Comparison of ENCODE assay signal across 9 mouse cellular contexts in the genomic region with DNA sequence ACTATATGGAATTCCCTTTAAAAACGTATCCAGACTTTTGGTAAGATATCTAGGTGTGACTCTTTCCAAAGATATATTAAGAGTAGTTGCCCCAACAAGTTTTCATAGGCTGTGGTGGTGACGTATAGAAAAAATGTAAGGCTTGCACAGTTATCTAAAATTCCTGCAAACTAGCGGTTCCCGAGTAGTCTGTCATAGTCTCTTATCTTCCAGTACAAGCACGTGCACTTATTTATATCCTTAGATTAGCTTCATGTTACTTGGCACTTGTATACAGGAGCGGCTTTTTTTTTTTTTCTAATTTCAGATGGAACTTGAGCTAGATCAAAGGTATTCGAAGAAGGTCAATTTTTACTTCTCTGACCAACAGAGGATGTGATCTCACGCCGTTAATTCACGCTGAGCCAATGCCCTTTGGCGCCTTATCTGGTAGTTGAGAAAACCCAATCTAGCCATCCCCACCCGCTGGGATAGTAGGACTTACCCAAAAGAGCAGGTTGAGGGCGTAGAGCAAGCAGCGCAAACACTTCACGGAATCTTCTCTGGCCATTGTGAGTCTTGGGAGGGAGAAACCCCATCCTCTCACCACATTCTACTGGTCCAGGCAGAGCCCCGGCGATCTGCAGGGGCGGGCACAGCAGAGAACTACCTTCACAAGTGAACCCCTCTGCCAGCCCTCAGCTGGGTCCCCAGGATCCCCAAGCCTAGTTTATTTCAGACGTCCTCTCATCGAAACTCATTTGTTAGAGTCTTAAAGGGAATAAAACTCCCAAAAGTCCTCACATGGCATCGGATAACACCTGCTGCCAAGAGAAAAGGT. TPM values are rescaled to one million over a fixed set of nuclear protein-coding genes. Genes with fewer than 3 reads are reported as not detected.
DNase-seq lines count a peak whose midpoint lies in the region; ATAC-seq and TF ChIP-seq lines count a peak whose summit lies in the region.
"Had no signal": no experiment of that assay in that cellular context is flagged by ENCODE, and none has a peak within 500 bp of the region (broad histone marks: within the 10 kb centered on the region; RNA-seq: fewer than 3 reads in every experiment).

No protein-coding gene starts in this region.

- H3K27me3 ChIP-seq in forebrain, embryonic 10.5 days (ENCODE audit: poor library complexity, severe bottlenecking), result no peaks in the 10 kb centered on the region
- H3K27me3 ChIP-seq in hindbrain, embryonic 15.5 days, result no peaks in the 10 kb centered on the region
- no peaks in the 10 kb centered on the region for H3K27me3 ChIP-seq in liver, embryonic 11.5 days (replicated peaks; ENCODE audit: control insufficient read depth, insufficient read depth, low read length)

- DNase-seq in heart, adult 11 months, result peak; percentile 95
- no peak for DNase-seq in heart, postnatal 25 days (ENCODE audit: low spot score)
- DNase-seq in forebrain, embryonic 10.5 days (ENCODE audit: extremely low spot score, low spot score), result no peak
- DNase-seq in liver, embryonic 11.5 days (ENCODE audit: low spot score), result peak; percentile 58
- DNase-seq in frontal cortex, adult 2 months (ENCODE audit: extremely low spot score in 1 of 2, low spot score in 1 of 2), result no peak
- DNase-seq in layer of hippocampus, adult 11-12 months (ENCODE audit: low spot score), result no peak

- TF ChIP-seq CTCF in olfactory bulb, adult 2 months (IDR thresholded peaks at IDR 0.05; ENCODE audit: insufficient read depth, low read depth, low read length), result no peak

- peak overlapping the region; percentile 93 for H3K9ac ChIP-seq in hindbrain, embryonic 15.5 days
- peak overlapping the region; percentile 80 for H3K9ac ChIP-seq in liver, embryonic 11.5 days (ENCODE audit: low read depth, low read length)

- H3K4me2 ChIP-seq in hindbrain, embryonic 15.5 days, result peak overlapping the region; percentile 92
- H3K4me2 ChIP-seq in liver, embryonic 11.5 days, result peak overlapping the region; percentile 93

- peak; percentile 42; the same call in 1 of the 2 replicates for ATAC-seq in hindbrain, embryonic 15.5 days (ENCODE audit: low FRiP score, low read depth)
- peak; percentile 63 for ATAC-seq in liver, embryonic 11.5 days (replicated peaks; ENCODE audit: low FRiP score)

- H3K4me3 ChIP-seq in forebrain, embryonic 10.5 days, result peak overlapping the region; percentile 84
- H3K4me3 ChIP-seq in hindbrain, embryonic 15.5 days, result peak overlapping the region; percentile 97
- peak overlapping the region; percentile 77 for H3K4me3 ChIP-seq in liver, embryonic 11.5 days (ENCODE audit: low read depth, low read length)
- peak overlapping the region; percentile 68; the same call in 1 of the 2 replicates for H3K4me3 ChIP-seq in olfactory bulb, adult 2 months (ENCODE audit: insufficient read depth, low read depth, low read length)

- peaks cover 23% of the 10 kb centered on the region for H3K4me1 ChIP-seq in forebrain, embryonic 10.5 days
- H3K4me1 ChIP-seq in hindbrain, embryonic 15.5 days (replicated peaks), result peaks cover 19% of the 10 kb centered on the region
- H3K4me1 ChIP-seq in liver, embryonic 11.5 days (replicated peaks; ENCODE audit: control insufficient read depth, insufficient read depth, low read length), result no peaks in the 10 kb centered on the region; the same call in 1 of the 2 replicates
- H3K4me1 ChIP-seq in olfactory bulb, adult 2 months (ENCODE audit: control insufficient read depth, insufficient read depth, low read length), result peaks cover 8% of the 10 kb centered on the region

- intact Hi-C loops in heart, postnatal 25 days (cut with DNase I), result loop anchor here (2.0 to 5.0 kb wide), 2 partner anchors 33 to 100 kb away; no protein-coding TSS in a partner anchor

- peak overlapping the region; percentile 96 for H3K27ac ChIP-seq in forebrain, embryonic 10.5 days
- H3K27ac ChIP-seq in hindbrain, embryonic 15.5 days (replicated peaks), result 0 out of 2 replicates have a peak overlapping the region, but pooled peaks have one; percentile 89
- H3K27ac ChIP-seq in liver, embryonic 11.5 days (ENCODE audit: low read depth, low read length), result no peak overlapping the region
- H3K27ac ChIP-seq in olfactory bulb, adult 2 months (ENCODE audit: insufficient read depth, low read depth, low read length), result no peak overlapping the region
- H3K27ac ChIP-seq: macrophage had no signal

- 25% methylated on average over 21 of the region's 21 CpGs for WGBS in forebrain, embryonic 10.5 days
- WGBS in hindbrain, embryonic 15.5 days, result 27% methylated on average over 21 of the region's 21 CpGs
- WGBS in liver, embryonic 11.5 days, result 8% methylated on average over 21 of the region's 21 CpGs
- 40% methylated on average over 21 of the region's 21 CpGs for WGBS in olfactory bulb, adult 2 months

- peaks cover 29% of the 10 kb centered on the region for H3K36me3 ChIP-seq in forebrain, embryonic 10.5 days (replicated peaks)
- peaks cover 7% of the 10 kb centered on the region; the same call in 1 of the 2 replicates for H3K36me3 ChIP-seq in hindbrain, embryonic 15.5 days
- H3K36me3 ChIP-seq in liver, embryonic 11.5 days (ENCODE audit: control insufficient read depth, insufficient read depth, low read length), result no peaks in the 10 kb centered on the region

- no peak for TF ChIP-seq POLR2A in olfactory bulb, adult 2 months (IDR thresholded peaks at IDR 0.05; ENCODE audit: insufficient read depth, low read depth, low read length)

- no peaks in the 10 kb centered on the region for H3K9me3 ChIP-seq in forebrain, embryonic 10.5 days
- no peaks in the 10 kb centered on the region for H3K9me3 ChIP-seq in hindbrain, embryonic 15.5 days
- no peaks in the 10 kb centered on the region for H3K9me3 ChIP-seq in liver, embryonic 11.5 days (ENCODE audit: control insufficient read depth, low read length)

RNA-seq across cellular contexts. Expression of gene Tspan12, which starts 1.6 kb away (rescaled TPM):
- total RNA-seq in heart, postnatal 25 days (2021), result 10 to 100 TPM; 79.4 to 85.1 TPM
- polyA plus RNA-seq in forebrain, embryonic 10.5 days (2016; fragmentation: Nextera tagmentation; extraction: Ambion mirVana), result 55.1 and 59.9 TPM in 2 replicates
- 60.5 and 66.8 TPM in 2 replicates for polyA plus RNA-seq in hindbrain, embryonic 15.5 days (2015; fragmentation: Nextera tagmentation; extraction: Ambion mirVana)
- 47.9 and 54.3 TPM in 2 replicates for polyA plus RNA-seq in liver, embryonic 11.5 days (2014; fragmentation: Nextera tagmentation; extraction: Ambion mirVana)
- polyA plus RNA-seq in olfactory bulb, adult 2 months (2012; ENCODE audit: insufficient read depth, insufficient read length, low replicate concordance, missing spikeins), result not detected in 2 replicates
- polyA plus RNA-seq in frontal cortex, adult 2 months (2012; rRNA removed), result 20.1 and 21.3 TPM in 2 replicates
- polyA plus RNA-seq: macrophage had no signal

Comparison
In these comparisons a context has a peak if more than half of its experiments do, and no peak if none do; other contexts are left out.
1. DNase-seq: peak in heart, adult 11 months (single experiment) and liver, embryonic 11.5 days (single experiment); none in heart, postnatal 25 days (single experiment), forebrain, embryonic 10.5 days (single experiment), frontal cortex, adult 2 months (0 of 2) and layer of hippocampus, adult 11-12 months (single experiment).
2. H3K27ac ChIP-seq: peak in forebrain, embryonic 10.5 days (single experiment) and hindbrain, embryonic 15.5 days (single experiment); none in liver, embryonic 11.5 days (single experiment) and olfactory bulb, adult 2 months (single experiment).
3. RNA of gene Tspan12, which starts 1.6 kb away (polyA plus RNA-seq): 60.5 to 66.8 TPM in hindbrain, embryonic 15.5 days, 55.1 to 59.9 TPM in forebrain, embryonic 10.5 days, 47.9 to 54.3 TPM in liver, embryonic 11.5 days and 20.1 to 21.3 TPM in frontal cortex, adult 2 months; not detected in olfactory bulb, adult 2 months; every median in the first group is over 10 times any median in the second.
4. Peak in every context shown above with its lines, with median percentiles within 50 percentile points of each other: H3K4me3 ChIP-seq.